Mouse (Mus musculus): Measurements from ENCODE around the gene Nr4a1. TPM values are rescaled to one million over a fixed set of nuclear protein-coding genes. Genes with fewer than 3 reads are reported as not detected.
A peak's percentile ranks its signal among the peaks of the same experiment; 100 is the strongest.

Nr4a1 gene
- polyA plus RNA-seq, 1 experiment, result not detected

DNA sequence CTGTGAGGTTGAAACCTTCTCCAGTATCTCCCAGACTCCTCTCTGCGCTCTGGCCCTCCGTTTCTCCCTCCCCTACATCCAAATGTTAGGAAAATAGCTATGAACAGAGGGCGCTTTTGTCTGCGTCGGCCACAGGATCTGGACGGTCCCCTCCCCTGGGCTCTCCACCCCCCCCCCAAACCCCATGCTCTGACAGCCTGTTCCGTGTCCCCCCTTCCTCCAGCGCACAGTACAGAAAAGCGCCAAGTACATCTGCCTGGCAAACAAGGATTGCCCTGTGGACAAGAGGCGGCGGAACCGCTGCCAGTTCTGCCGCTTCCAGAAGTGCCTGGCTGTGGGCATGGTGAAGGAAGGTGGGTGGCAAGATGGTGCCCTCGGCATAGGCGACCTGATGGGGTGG lies 17.4 kb downstream of the Nr4a1 start:
- WGBS, result 54% methylated on average over 15 of the region's 15 CpGs
- peaks cover 42% of the 10 kb centered on the region for H3K4me1 ChIP-seq (ENCODE audit: control insufficient read depth, insufficient read depth, low read length)
- H3K4me3 ChIP-seq (ENCODE audit: insufficient read depth, low read depth, low read length), result 0 out of 2 replicates have a peak overlapping the region, but pooled peaks have one; percentile 41
- H3K27ac ChIP-seq (ENCODE audit: insufficient read depth, low read depth, low read length), result 0 out of 2 replicates have a peak overlapping the region, but pooled peaks have one; percentile 59
- TF ChIP-seq POLR2A (IDR thresholded peaks at IDR 0.05; ENCODE audit: insufficient read depth, low read depth, low read length), result no peak
- no peak for TF ChIP-seq CTCF (IDR thresholded peaks at IDR 0.05; ENCODE audit: insufficient read depth, low read depth, low read length)

DNA sequence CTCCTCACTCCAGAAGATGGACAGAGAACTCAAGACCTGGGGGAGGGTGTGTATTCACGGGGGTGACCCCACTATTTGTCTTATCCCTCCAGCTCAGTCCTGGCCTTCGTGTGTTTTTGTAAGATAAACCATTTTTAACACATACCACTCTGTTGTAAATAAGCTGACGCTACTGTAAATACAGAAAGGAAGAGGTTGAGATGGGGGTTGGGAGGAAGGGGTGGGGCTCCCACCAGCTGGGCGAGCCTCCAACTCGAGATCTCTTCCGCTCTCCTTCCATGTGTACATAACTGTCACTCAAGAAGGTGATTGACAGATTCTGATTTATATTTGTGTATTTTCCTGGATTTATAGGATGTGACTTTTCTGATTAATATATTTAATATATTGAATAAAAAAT lies 20.3 kb downstream of the Nr4a1 start:
- Histone ChIP-seq H3K27ac (ENCODE audit: insufficient read depth, low read depth, low read length) (no peak overlapping the region), H3K4me3 (ENCODE audit: insufficient read depth, low read depth, low read length) (no peak overlapping the region), H3K4me1 (ENCODE audit: control insufficient read depth, insufficient read depth, low read length) (peaks cover 38% of the 10 kb centered on the region)
- no peak for TF ChIP-seq POLR2A (IDR thresholded peaks at IDR 0.05; ENCODE audit: insufficient read depth, low read depth, low read length)
- 62% methylated on average over 6 of the region's 6 CpGs for WGBS

GRCm38 (mm10) chr15:101277351-101277899 lies 23.4 kb downstream of the Nr4a1 start:
- peaks cover 8% of the 10 kb centered on the region for H3K4me1 ChIP-seq (ENCODE audit: control insufficient read depth, insufficient read depth, low read length)
- H3K4me3 ChIP-seq (ENCODE audit: insufficient read depth, low read depth, low read length), result no peak overlapping the region
- WGBS, result 36% methylated on average over 11 of the region's 11 CpGs
- no peak for TF ChIP-seq CTCF (IDR thresholded peaks at IDR 0.05; ENCODE audit: insufficient read depth, low read depth, low read length)
- no peak for TF ChIP-seq POLR2A (IDR thresholded peaks at IDR 0.05; ENCODE audit: insufficient read depth, low read depth, low read length)
- H3K27ac ChIP-seq (ENCODE audit: insufficient read depth, low read depth, low read length), result no peak overlapping the region

- TF ChIP-seq CTCF (IDR thresholded peaks at IDR 0.05; ENCODE audit: insufficient read depth, low read depth, low read length) (no peak), POLR2A (IDR thresholded peaks at IDR 0.05; ENCODE audit: insufficient read depth, low read depth, low read length) (no peak)
- Histone ChIP-seq H3K4me1 (ENCODE audit: control insufficient read depth, insufficient read depth, low read length) (peaks cover 7% of the 10 kb centered on the region; the same call in 1 of the 2 replicates), H3K4me3 (ENCODE audit: insufficient read depth, low read depth, low read length) (no peak overlapping the region), H3K27ac (ENCODE audit: insufficient read depth, low read depth, low read length) (no peak overlapping the region)
- 74% methylated on average over 5 of the region's 5 CpGs for WGBS
Measured at GRCm38 (mm10) chr15:101278589-101278988, 24.5 kb downstream of the Nr4a1 start.

- Histone ChIP-seq H3K4me1 (ENCODE audit: control insufficient read depth, insufficient read depth, low read length) (peaks cover 7% of the 10 kb centered on the region; the same call in 1 of the 2 replicates), H3K4me3 (ENCODE audit: insufficient read depth, low read depth, low read length) (no peak overlapping the region), H3K27ac (ENCODE audit: insufficient read depth, low read depth, low read length) (no peak overlapping the region)
- WGBS, result 74% methylated on average over 12 of the region's 12 CpGs
- TF ChIP-seq POLR2A (IDR thresholded peaks at IDR 0.05; ENCODE audit: insufficient read depth, low read depth, low read length) (no peak), CTCF (IDR thresholded peaks at IDR 0.05; ENCODE audit: insufficient read depth, low read depth, low read length) (no peak)
Measured at GRCm38 (mm10) chr15:101279430-101279999, 25.4 kb downstream of the Nr4a1 start.

- no peak for TF ChIP-seq POLR2A (IDR thresholded peaks at IDR 0.05; ENCODE audit: insufficient read depth, low read depth, low read length)
- no peak for TF ChIP-seq CTCF (IDR thresholded peaks at IDR 0.05; ENCODE audit: insufficient read depth, low read depth, low read length)
- H3K4me1 ChIP-seq (ENCODE audit: control insufficient read depth, insufficient read depth, low read length), result peaks cover 13% of the 10 kb centered on the region; the same call in 1 of the 2 replicates
- 78% methylated on average over 5 of the region's 5 CpGs for WGBS
- H3K4me3 ChIP-seq (ENCODE audit: insufficient read depth, low read depth, low read length), result no peak overlapping the region
- no peak overlapping the region for H3K27ac ChIP-seq (ENCODE audit: insufficient read depth, low read depth, low read length)
Measured at GRCm38 (mm10) chr15:101282471-101282870, 28.4 kb downstream of the Nr4a1 start.

- no peak overlapping the region; the same call in 1 of the 2 replicates for H3K27ac ChIP-seq (ENCODE audit: insufficient read depth, low read depth, low read length)
- under 1% methylated on average over 26 of the region's 26 CpGs for WGBS
- peak overlapping the region; percentile 72 for H3K4me3 ChIP-seq (ENCODE audit: insufficient read depth, low read depth, low read length)
- H3K4me1 ChIP-seq (ENCODE audit: control insufficient read depth, insufficient read depth, low read length), result peaks cover 9% of the 10 kb centered on the region; the same call in 1 of the 2 replicates
- no peak for TF ChIP-seq POLR2A (IDR thresholded peaks at IDR 0.05; ENCODE audit: insufficient read depth, low read depth, low read length)
- no peak for TF ChIP-seq CTCF (IDR thresholded peaks at IDR 0.05; ENCODE audit: insufficient read depth, low read depth, low read length)
Measured at GRCm38 (mm10) chr15:101283183-101283910, 29.3 kb downstream of the Nr4a1 start.

GRCm38 (mm10) chr15:101283911-101284750 lies 30.1 kb downstream of the Nr4a1 start, which contains the start of gene Atg101:
Gene Atg101, plus strand, starts transcription at chr15:101284272.
- H3K4me3 ChIP-seq (ENCODE audit: insufficient read depth, low read depth, low read length), result peak within 1 kb of the TSS; percentile 72
- TF ChIP-seq CTCF (IDR thresholded peaks at IDR 0.05; ENCODE audit: insufficient read depth, low read depth, low read length) (peak; percentile 96), POLR2A (IDR thresholded peaks at IDR 0.05; ENCODE audit: insufficient read depth, low read depth, low read length) (peak; percentile 91)
- H3K27ac ChIP-seq (ENCODE audit: insufficient read depth, low read depth, low read length), result peak within 1 kb of the TSS; percentile 82
- under 1% methylated on average over 61 of the region's 61 CpGs for WGBS
- H3K4me1 ChIP-seq (ENCODE audit: control insufficient read depth, insufficient read depth, low read length), result peaks cover 9% of the 10 kb centered on the region; the same call in 1 of the 2 replicates

All from olfactory bulb, adult 2 months (tissue).